Mouse (Mus musculus) hindbrain, embryonic 11.5 days (tissue): ENCODE measurements around the gene Mss51. TPM values are rescaled to one million over a fixed set of nuclear protein-coding genes. Genes with fewer than 3 reads are reported as not detected.

ENCODE experiments used
- polyA plus RNA-seq: library from polyadenylated mRNA; unstranded; fragments of >200 nt; fragmentation: Nextera tagmentation; extraction: Ambion mirVana; gene quantifications from 2 replicates; pipeline ENCODE4 v1.2.1, GENCODE M21; 2014

Mss51 gene
- polyA plus RNA-seq, 1 experiment from 2014 or later, result 1.4 TPM

Other genes starting within 250 kb of the Mss51 start
- 0.15 TPM in 1 of 2 replicates, not detected in the other for gene Kcnk16, start 227.7 kb downstream of the Mss51 start, polyA plus RNA-seq
- gene Nudt13, start 202.2 kb downstream of the Mss51 start, polyA plus RNA-seq, result 9.3 and 12.4 TPM in 2 replicates
- 64.0 and 69.0 TPM in 2 replicates for gene Ecd, start 148.8 kb downstream of the Mss51 start, polyA plus RNA-seq
- gene Fam149b, start 148.7 kb downstream of the Mss51 start, polyA plus RNA-seq, result 56.5 and 61.9 TPM in 2 replicates
- 164 and 228 TPM in 2 replicates for gene Dnajc9, start 108.0 kb downstream of the Mss51 start, polyA plus RNA-seq
- gene Mrps16, start 103.3 kb downstream of the Mss51 start, polyA plus RNA-seq, result 71.2 and 74.7 TPM in 2 replicates
- gene Cfap70, start 44.7 kb downstream of the Mss51 start, polyA plus RNA-seq, result 0.60 and 1.1 TPM in 2 replicates
- gene Anxa7, start 16.8 kb downstream of the Mss51 start, polyA plus RNA-seq, result 15.0 and 16.8 TPM in 2 replicates
- gene Ppp3cb, start 49.7 kb upstream of the Mss51 start, polyA plus RNA-seq, result 67.0 and 67.2 TPM in 2 replicates
- 9.9 and 12.1 TPM in 2 replicates for gene Usp54, start 144.2 kb upstream of the Mss51 start, polyA plus RNA-seq
- 0.28 TPM in 1 of 2 replicates, not detected in the other for gene Myoz1, start 159.6 kb upstream of the Mss51 start, polyA plus RNA-seq
- 0.48 and 1.0 TPM in 2 replicates for gene Synpo2l, start 171.5 kb upstream of the Mss51 start, polyA plus RNA-seq
- 76.6 and 79.0 TPM in 2 replicates for gene Sec24c, start 177.4 kb upstream of the Mss51 start, polyA plus RNA-seq
- 16.7 and 22.9 TPM in 2 replicates for gene Fut11, start 198.1 kb upstream of the Mss51 start, polyA plus RNA-seq
- gene Chchd1, start 206.1 kb upstream of the Mss51 start, polyA plus RNA-seq, result 210 and 223 TPM in 2 replicates
- 25.2 and 32.7 TPM in 2 replicates for gene Zswim8, start 210.7 kb upstream of the Mss51 start, polyA plus RNA-seq
- gene Ndst2, start 237.7 kb upstream of the Mss51 start, polyA plus RNA-seq, result 20.2 and 21.0 TPM in 2 replicates